Mouse (Mus musculus) leukemia stem cell, adult 10-12 weeks (primary cell): ENCODE data around the gene Crat. TPM values are rescaled to one million over a fixed set of nuclear protein-coding genes. Genes with fewer than 3 reads are reported as not detected.

Experiments used
- polyA plus RNA-seq: library from polyadenylated mRNA; stranded (reverse); fragments of >175 nt; gene quantifications from 2 replicates; pipeline ENCODE4 v1.2.3, GENCODE M21; 2012; ENCODE audit warnings: low replicate concordance

Crat gene
- 92.1 and 105 TPM in 2 replicates for polyA plus RNA-seq

GRCm38 (mm10) chr2:30415157-30415935, at the start of gene Crat:
TSS of gene Crat (minus strand) at chr2:30415813.

GRCm38 (mm10) chr2:30415936-30416648, 479 bp upstream of the Crat start, which contains the start of gene Ptpa:
TSS of gene Ptpa (plus strand) at chr2:30416039.

DNA sequence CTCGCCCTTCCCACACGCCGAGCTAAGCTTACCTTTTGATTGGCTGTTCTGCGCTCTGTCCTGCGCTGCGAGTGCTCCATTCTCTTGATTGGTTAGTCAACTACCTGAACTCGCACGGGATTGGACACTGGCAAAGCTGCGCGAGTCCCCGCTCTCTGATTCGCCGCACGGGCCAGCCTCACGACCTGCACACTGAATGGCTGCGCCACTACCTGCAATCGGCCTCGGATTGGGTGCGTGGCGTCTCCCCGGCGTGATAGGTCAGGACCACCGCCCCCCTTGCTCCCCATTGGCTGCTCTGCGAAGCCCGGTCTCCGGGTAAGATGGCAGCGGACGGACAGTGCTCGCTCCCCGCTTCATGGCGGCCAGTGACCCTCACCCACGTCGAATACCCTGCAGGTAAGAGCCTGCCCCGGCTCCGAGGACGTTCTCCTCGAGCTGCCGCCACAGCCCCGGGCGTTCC, 23.5 kb downstream of the Crat start, which contains the start of gene Dolpp1:
TSS of gene Dolpp1 (plus strand) at position 141 of the 463 bp plus-strand sequence.

GRCm38 (mm10) chr2:30363773-30364650, 51.6 kb downstream of the Crat start, which contains the start of gene Miga2:
TSS of gene Miga2 (plus strand) at chr2:30364233.

GRCm38 (mm10) chr2:30358533-30359531, 56.8 kb downstream of the Crat start, which contains the start of gene Sh3glb2:
TSS of gene Sh3glb2 (minus strand) at chr2:30359337.

Other genes starting within 250 kb of the Crat start
- 23.2 and 24.5 TPM in 2 replicates for gene Endog, start 244.3 kb downstream of the Crat start, polyA plus RNA-seq
- 30.2 and 41.2 TPM in 2 replicates for gene Spout1, start 237.4 kb downstream of the Crat start, polyA plus RNA-seq
- gene Kyat1, start 210.0 kb downstream of the Crat start, polyA plus RNA-seq = 2.2 and 14.6 TPM in 2 replicates
- gene Lrrc8a, start 178.1 kb downstream of the Crat start, polyA plus RNA-seq = 6.1 and 9.8 TPM in 2 replicates
- gene Gm28035, start 175.2 kb downstream of the Crat start, polyA plus RNA-seq = 1.7 and 3.0 TPM in 2 replicates
- gene Phyhd1, start 149.6 kb downstream of the Crat start, polyA plus RNA-seq = 3.2 and 7.0 TPM in 2 replicates
- not detected in 2 replicates for gene Gm28038, start 134.8 kb downstream of the Crat start, polyA plus RNA-seq
- gene Dolk, start 129.5 kb downstream of the Crat start, polyA plus RNA-seq = 3.2 and 10.1 TPM in 2 replicates
- gene Nup188, start 129.4 kb downstream of the Crat start, polyA plus RNA-seq = 95.1 and 191 TPM in 2 replicates
- 47.2 and 50.4 TPM in 2 replicates for gene Sh3glb2, start 56.5 kb downstream of the Crat start, polyA plus RNA-seq
- gene Miga2, start 51.6 kb downstream of the Crat start, polyA plus RNA-seq = 17.5 and 19.1 TPM in 2 replicates
- 30.4 and 38.1 TPM in 2 replicates for gene Dolpp1, start 23.6 kb downstream of the Crat start, polyA plus RNA-seq
- gene Ptpa, start 226 bp upstream of the Crat start, polyA plus RNA-seq = 631 and 1,491 TPM in 2 replicates
- gene Ier5l, start 58.4 kb upstream of the Crat start, polyA plus RNA-seq = 3.4 and 5.1 TPM in 2 replicates
- gene Cstad, start 179.2 kb upstream of the Crat start, polyA plus RNA-seq = 0.47 TPM in 1 of 2 replicates, not detected in the other